Mouse (Mus musculus): ENCODE results near the gene B4galt3.

GRCm38 (mm10) chr1:171280916-171281527, 10.9 kb downstream of the B4galt3 start, which contains the start of gene Ppox:
- TF ChIP-seq CTCF (IDR thresholded peaks at IDR 0.05) = no peak
- no peak; the same call in 1 of the 2 replicates for TF ChIP-seq EP300 (IDR thresholded peaks at IDR 0.05)
